Mouse (Mus musculus) CH12.LX (cell line): ENCODE measurements at regions not wholly inside any gene's neighbourhood (a gene's known extent, or its start where the extent isn't known, plus 50 kb on each side); places are given as distances from the start of the nearest gene placed in this dataset.

Source experiments
- NRF1 ChIP-seq: IDR thresholded peaks from 2 replicates; pipeline ENCODE4 v1.6.1; 2014; ENCODE audit warnings: low read depth, mild to moderate bottlenecking, inconsistent platforms, low read length, improper control_type of control experiment, moderate library complexity
- POLR2A ChIP-seq: IDR thresholded peaks from 2 replicates; pipeline ENCODE4 v1.6.1; 2011; ENCODE audit warnings: low read depth, mild to moderate bottlenecking, improper control_type of control experiment, low read length

DNA sequence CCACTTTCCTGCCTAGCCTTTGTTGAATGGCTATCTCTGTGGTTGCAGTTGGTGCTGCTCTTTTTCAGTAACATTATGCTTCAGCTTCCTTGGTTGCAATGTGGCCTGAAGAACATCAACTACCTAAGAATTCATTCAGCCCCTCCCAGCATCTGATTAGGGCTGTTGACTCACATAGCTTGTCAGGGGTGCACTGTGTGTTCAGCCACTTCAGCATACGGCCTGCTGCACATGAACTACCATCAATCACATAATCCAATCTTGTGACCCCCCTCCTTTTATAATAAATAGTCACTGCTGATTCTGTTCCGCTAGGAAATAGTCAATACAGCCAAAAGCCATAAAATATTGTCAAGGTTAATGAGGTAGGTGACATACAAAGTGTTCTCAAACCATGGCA is 328.3 kb upstream of the Reg3g start:
- no peak for TF ChIP-seq NRF1
- no peak for TF ChIP-seq POLR2A
